Mouse (Mus musculus) liver, embryonic 16.5 days (tissue): Measurements from ENCODE around the gene Itgb6. TPM values are rescaled to one million over a fixed set of nuclear protein-coding genes. Genes with fewer than 3 reads are reported as not detected.

Experiments
- ATAC-seq: fragments of 200-750 bp; cut with Nextera tagmentation; 2 replicates; pipeline ENCODE4 v1.8.0; 2017; ENCODE audit warnings: low read depth, mild to moderate bottlenecking, moderate number of reproducible peaks, moderate library complexity
- H3K27ac ChIP-seq: fragments of 300-500 bp; sonication (generic); 2 replicates; pipeline ENCODE4 v1.5.1; 2014; ENCODE audit warnings: mild to moderate bottlenecking, low read length
- H3K27me3 ChIP-seq: fragments of 300-500 bp; sonication (generic); 2 replicates; pipeline ENCODE4 v1.6.1; 2014; ENCODE audit warnings: low read depth, low read length, mixed read lengths; ENCODE audit not compliant: control insufficient read depth, insufficient read depth
- H3K36me3 ChIP-seq: fragments of 300-500 bp; sonication (generic); 2 replicates; pipeline ENCODE4 v1.6.1; 2014; ENCODE audit warnings: mild to moderate bottlenecking; ENCODE audit not compliant: control insufficient read depth, insufficient read depth
- H3K4me1 ChIP-seq: fragments of 300-500 bp; sonication (generic); 2 replicates; pipeline ENCODE4 v1.6.1; 2014; ENCODE audit warnings: low read depth, low read length, mixed read lengths; ENCODE audit not compliant: control insufficient read depth
- H3K4me2 ChIP-seq: fragments of 300-500 bp; sonication (generic); 2 replicates; pipeline ENCODE4 v1.6.1; 2014; ENCODE audit warnings: low read depth, low read length, mixed read lengths
- H3K4me3 ChIP-seq: fragments of 300-500 bp; sonication (generic); 2 replicates; pipeline ENCODE4 v1.5.1; 2014; ENCODE audit warnings: low read depth, mild to moderate bottlenecking, low read length
- H3K9ac ChIP-seq: fragments of 300-500 bp; sonication (generic); 2 replicates; pipeline ENCODE4 v1.6.1; 2014; ENCODE audit warnings: low read depth, low read length
- H3K9me3 ChIP-seq: fragments of 300-500 bp; sonication (generic); replicated peaks from 2 replicates; pipeline ENCODE4 v1.6.1; 2016; ENCODE audit warnings: low read length; ENCODE audit not compliant: control insufficient read depth
- WGBS: fragments of 180-500 bp; shearing (Covaris S2); extraction: QIAGEN DNeasy Blood & Tissue Kit; methylation state at CpG from one replicate; pipeline ENCODE4 v1.1.7; 2014; ENCODE audit not compliant: insufficient replicate concordance; 5-methylcytosine and 5-hydroxymethylcytosine counted together
- polyA plus RNA-seq: library from polyadenylated mRNA; unstranded; fragments of >200 nt; fragmentation: Nextera tagmentation; extraction: Ambion mirVana; gene quantifications from 2 replicates; pipeline ENCODE4 v1.2.1, GENCODE M21; 2015

The Itgb6 gene
- polyA plus RNA-seq, 1 experiment from 2014 or later, result 0.31 TPM

DNA sequence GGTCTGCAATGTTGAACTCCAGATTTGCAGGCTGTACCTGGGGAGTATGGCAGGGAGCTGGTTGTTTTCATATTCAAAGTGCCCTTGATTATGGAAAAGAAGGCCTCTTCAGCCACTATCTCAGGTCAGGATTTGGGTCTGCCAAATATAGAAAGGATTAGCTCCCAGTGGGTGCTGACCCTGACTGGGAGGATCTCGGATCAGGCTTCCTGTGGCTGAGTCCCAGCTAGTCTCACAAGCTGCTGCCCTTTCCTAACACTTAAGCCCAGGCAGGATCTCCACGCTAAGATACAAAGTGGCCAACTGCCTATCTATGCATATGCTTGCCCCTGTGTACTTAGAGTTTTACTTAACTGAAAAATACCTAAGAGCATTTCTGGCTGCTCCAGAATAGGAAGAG, 170.8 kb downstream of the Itgb6 start:
- 56% methylated on average over 2 of the region's 2 CpGs for WGBS

DNA sequence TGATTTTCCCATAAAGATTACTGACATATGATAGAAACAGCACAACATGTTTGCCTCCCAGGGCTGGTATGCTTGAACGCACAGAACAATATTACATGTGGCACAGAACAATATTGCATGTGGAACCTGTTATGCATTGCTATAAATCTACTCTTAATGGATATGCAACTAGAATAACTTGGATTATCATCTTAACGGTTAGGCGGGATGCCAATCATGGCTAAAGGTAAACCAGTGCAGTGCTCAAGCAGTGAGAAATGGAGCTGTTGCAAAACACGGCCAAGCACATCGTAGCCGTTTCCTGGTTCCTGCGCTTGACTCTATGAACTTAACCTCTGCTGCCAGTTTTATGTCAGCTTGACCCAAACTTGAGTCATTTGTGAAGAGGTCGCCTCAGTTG, 171.9 kb downstream of the Itgb6 start:
- no peak overlapping the region for H3K9ac ChIP-seq
- WGBS, result 74% methylated on average over 8 of the region's 8 CpGs
- H3K4me3 ChIP-seq, result no peak overlapping the region
- no peak overlapping the region for H3K4me2 ChIP-seq
- no peaks in the 10 kb centered on the region for H3K36me3 ChIP-seq
- H3K4me1 ChIP-seq, result no peaks in the 10 kb centered on the region; the same call in 1 of the 2 replicates
- ATAC-seq, result no peak
- no peaks in the 10 kb centered on the region for H3K9me3 ChIP-seq
- no peaks in the 10 kb centered on the region for H3K27me3 ChIP-seq
- no peak overlapping the region for H3K27ac ChIP-seq

More for the DNA sequence above, 170.8 kb downstream of the Itgb6 start:
- no peaks in the 10 kb centered on the region for H3K9me3 ChIP-seq
- no peak overlapping the region for H3K9ac ChIP-seq
- H3K27me3 ChIP-seq, result no peaks in the 10 kb centered on the region
- ATAC-seq, result no peak
- H3K4me2 ChIP-seq, result no peak overlapping the region
- no peak overlapping the region for H3K4me3 ChIP-seq
- no peaks in the 10 kb centered on the region; the same call in 1 of the 2 replicates for H3K4me1 ChIP-seq
- H3K27ac ChIP-seq, result no peak overlapping the region
- no peaks in the 10 kb centered on the region for H3K36me3 ChIP-seq

- Histone ChIP-seq H3K27ac (no peak overlapping the region), H3K27me3 (no peaks in the 10 kb centered on the region), H3K4me2 (no peak overlapping the region), H3K36me3 (no peaks in the 10 kb centered on the region), H3K4me3 (no peak overlapping the region), H3K9me3 (no peaks in the 10 kb centered on the region), H3K9ac (no peak overlapping the region), H3K4me1 (no peaks in the 10 kb centered on the region; the same call in 1 of the 2 replicates)
- WGBS, result 74% methylated on average over 2 of the region's 2 CpGs
- ATAC-seq, result no peak
Measured at GRCm38 (mm10) chr2:60549851-60550250, 172.6 kb downstream of the Itgb6 start.

Other genes with a start within 250 kb of the Itgb6 start
- gene Pla2r1, start 169.3 kb downstream of the Itgb6 start, polyA plus RNA-seq, result 0.27 and 0.53 TPM in 2 replicates
- gene Rbms1, start 240.5 kb upstream of the Itgb6 start, polyA plus RNA-seq, result 39.6 and 44.9 TPM in 2 replicates